Mouse (Mus musculus) G1E (cell line): ENCODE measurements around the gene Pak7. TPM values are rescaled to one million over a fixed set of nuclear protein-coding genes. Genes with fewer than 3 reads are reported as not detected.

ENCODE experiments used
- ATAC-seq: 2 replicates; pipeline ENCODE4 v1.8.0; 2016; ENCODE audit warnings: mild to moderate bottlenecking; ENCODE audit not compliant: insufficient number of reproducible peaks, poor library complexity, low FRiP score, severe bottlenecking; ENCODE audit errors: extremely low read depth
- DNase-seq: peaks from one replicate; pipeline ENCODE4 v3.0.0; 2012; ENCODE audit warnings: low spot score
- H3K27me3 ChIP-seq: 2 replicates; pipeline ENCODE4 v1.6.1; 2012; ENCODE audit warnings: mild to moderate bottlenecking, low read length, inconsistent platforms; ENCODE audit not compliant: insufficient read depth
- H3K36me3 ChIP-seq: replicated peaks from 2 replicates; pipeline ENCODE3; 2012; ENCODE audit warnings: mild to moderate bottlenecking, inconsistent platforms
- H3K4me1 ChIP-seq: 2 replicates; pipeline ENCODE4 v1.6.1; 2012; ENCODE audit warnings: low read depth, low read length, inconsistent platforms, mixed read lengths; ENCODE audit not compliant: insufficient read depth
- H3K4me3 ChIP-seq: 2 replicates; pipeline ENCODE4 v1.5.1; 2012; ENCODE audit warnings: low read depth, mild to moderate bottlenecking, inconsistent platforms, low read length, moderate library complexity, mixed read lengths
- H3K9me3 ChIP-seq: replicated peaks from 2 replicates; pipeline ENCODE4 v1.6.1; 2012; ENCODE audit warnings: inconsistent platforms
- CTCF ChIP-seq: IDR thresholded peaks from 2 replicates; pipeline ENCODE4 v1.5.1; 2012; ENCODE audit warnings: low read depth, low read length, inconsistent platforms, mixed read lengths
- GATA1 ChIP-seq: IDR thresholded peaks from 2 replicates; pipeline ENCODE4 v1.6.1; 2012; ENCODE audit warnings: borderline replicate concordance, low read length, inconsistent platforms, mixed read lengths
- GATA2 ChIP-seq: IDR thresholded peaks from 2 replicates; pipeline ENCODE4 v1.6.1; 2012; ENCODE audit warnings: low read depth, low read length, inconsistent platforms, borderline replicate concordance
- POLR2AphosphoS5 ChIP-seq: IDR thresholded peaks from 2 replicates; pipeline ENCODE4 v1.6.1; 2012; ENCODE audit warnings: low read depth, low read length, inconsistent platforms; ENCODE audit not compliant: insufficient replicate concordance
- TAL1 ChIP-seq: conservative IDR thresholded peaks from 2 replicates; pipeline ENCODE4 v1.6.1; 2012; ENCODE audit warnings: low read depth, low read length, inconsistent platforms, mixed read lengths
- polyA plus RNA-seq: library from polyadenylated mRNA; stranded (reverse); fragments of >175 nt; gene quantifications from 2 replicates; pipeline ENCODE4 v1.2.3, GENCODE M21; 2012
- total RNA-seq, 2 experiments: library from RNA; stranded (forward) in 1 of 2; stranded (reverse) in 1 of 2; fragments of 200-1000 nt in 1 of 2; fragments of >200 nt in 1 of 2; fragmentation: Nextera tagmentation in 1 of 2; gene quantifications; 2 replicates each; pipeline ENCODE4 v1.2.3; 2014 to 2017

The Pak7 gene
- total and polyA plus RNA-seq, 3 experiments: 0.16 TPM; not detected in 2

DNA sequence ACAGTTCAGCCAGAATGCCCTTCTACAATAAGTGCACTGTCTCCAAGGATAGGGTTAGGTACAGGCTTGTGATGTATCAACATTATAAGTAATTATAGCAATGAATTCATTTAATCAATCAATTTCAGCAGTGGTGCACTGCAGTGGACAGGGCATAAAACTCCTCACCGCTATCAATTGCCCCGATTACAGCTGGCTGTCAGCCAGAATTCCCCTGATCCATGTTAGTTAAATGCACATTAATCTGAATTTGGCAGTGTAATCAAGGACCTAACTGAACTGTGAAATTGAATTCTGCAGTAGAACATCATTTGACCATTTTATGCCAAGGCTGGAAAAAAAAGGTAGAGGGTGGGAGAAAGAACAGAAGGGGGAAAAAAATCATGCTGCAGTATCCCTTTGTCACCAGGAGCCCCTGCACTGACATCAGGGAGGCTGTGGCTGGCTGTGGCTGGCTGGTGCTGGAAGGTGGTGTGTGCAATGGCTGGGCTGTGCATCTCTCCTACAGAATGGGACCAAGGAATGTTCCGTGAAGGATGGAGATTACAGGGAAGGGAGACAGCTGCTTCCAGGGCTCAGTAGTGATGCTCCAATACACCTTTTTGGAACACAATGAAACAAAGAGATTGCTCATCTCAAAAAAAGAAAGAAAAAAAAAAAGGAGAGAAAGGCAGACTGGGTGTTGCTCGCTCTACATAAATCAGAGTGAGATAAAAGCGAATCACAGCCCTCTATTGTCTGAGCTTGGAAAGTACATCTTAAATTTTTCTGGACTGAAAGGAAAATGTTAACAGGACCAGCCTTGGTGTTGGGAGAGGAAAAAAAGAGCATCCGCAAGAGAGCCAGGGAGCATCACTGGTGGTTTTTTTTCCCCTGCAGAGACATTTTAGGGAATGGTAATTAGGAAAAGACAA lies 279.4 kb downstream of the Pak7 start:
- H3K4me1 ChIP-seq: no peaks in the 10 kb centered on the region
- TF ChIP-seq CTCF (no peak), TAL1 (no peak), GATA1 (no peak), POLR2AphosphoS5 (no peak), GATA2 (no peak)
- no peaks in the 10 kb centered on the region for H3K36me3 ChIP-seq
- peaks cover 12% of the 10 kb centered on the region for H3K9me3 ChIP-seq
- DNase-seq (no peak), ATAC-seq (no peak)
- H3K4me3 ChIP-seq: no peak overlapping the region
- H3K27me3 ChIP-seq: no peaks in the 10 kb centered on the region

DNA sequence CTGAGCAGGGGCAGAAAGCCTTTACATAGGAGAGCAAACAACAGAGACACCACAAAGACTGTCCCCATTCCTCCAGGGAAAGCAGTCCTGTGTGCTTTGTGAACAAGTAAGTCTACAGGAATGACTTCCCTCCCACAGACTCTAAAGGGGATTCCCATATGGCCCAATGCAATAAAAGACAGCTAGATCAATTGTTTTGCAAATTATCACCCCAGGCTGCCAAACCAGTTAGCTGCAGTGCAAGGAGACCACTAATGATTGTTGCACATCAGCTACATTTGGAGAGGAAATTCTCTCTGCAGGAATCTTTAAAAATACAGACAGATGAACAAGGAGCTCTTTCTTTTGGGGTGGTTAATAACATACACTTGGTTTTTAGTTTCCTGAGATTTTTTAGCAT lies 280.2 kb downstream of the Pak7 start:
- ATAC-seq: no peak

DNA sequence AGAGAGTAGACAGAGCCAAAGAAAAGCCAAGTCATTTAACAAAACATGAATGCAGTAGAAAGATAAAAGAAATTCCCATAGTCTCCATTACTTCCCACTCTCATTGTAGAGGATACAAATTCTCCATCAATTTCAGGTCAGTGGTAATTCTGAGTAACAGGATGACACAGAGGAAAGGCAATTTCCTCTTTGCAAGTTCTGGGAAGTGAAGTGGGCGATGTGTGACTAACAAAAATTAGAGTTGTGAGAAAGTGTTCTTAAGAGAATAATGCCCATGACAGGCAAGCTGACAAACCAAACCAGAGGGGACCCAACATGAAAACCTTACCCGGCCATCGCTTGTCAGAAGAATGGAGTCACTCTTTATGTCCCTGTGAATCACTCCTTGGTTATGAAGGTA lies 290.6 kb downstream of the Pak7 start:
- DNase-seq (no peak), ATAC-seq (no peak)
- H3K36me3 ChIP-seq: no peaks in the 10 kb centered on the region
- H3K9me3 ChIP-seq: peaks cover 29% of the 10 kb centered on the region
- no peak overlapping the region for H3K4me3 ChIP-seq
- no peaks in the 10 kb centered on the region for H3K27me3 ChIP-seq
- H3K4me1 ChIP-seq: no peaks in the 10 kb centered on the region
- TF ChIP-seq GATA2 (no peak), GATA1 (no peak), POLR2AphosphoS5 (no peak), TAL1 (no peak), CTCF (no peak)

More for the DNA sequence above, 280.2 kb downstream of the Pak7 start:
- Histone ChIP-seq H3K36me3 (no peaks in the 10 kb centered on the region), H3K4me3 (no peak overlapping the region), H3K27me3 (no peaks in the 10 kb centered on the region), H3K4me1 (no peaks in the 10 kb centered on the region), H3K9me3 (peaks cover 16% of the 10 kb centered on the region)
- DNase-seq: no peak
- no peak for TF ChIP-seq POLR2AphosphoS5
- no peak for TF ChIP-seq GATA2

DNA sequence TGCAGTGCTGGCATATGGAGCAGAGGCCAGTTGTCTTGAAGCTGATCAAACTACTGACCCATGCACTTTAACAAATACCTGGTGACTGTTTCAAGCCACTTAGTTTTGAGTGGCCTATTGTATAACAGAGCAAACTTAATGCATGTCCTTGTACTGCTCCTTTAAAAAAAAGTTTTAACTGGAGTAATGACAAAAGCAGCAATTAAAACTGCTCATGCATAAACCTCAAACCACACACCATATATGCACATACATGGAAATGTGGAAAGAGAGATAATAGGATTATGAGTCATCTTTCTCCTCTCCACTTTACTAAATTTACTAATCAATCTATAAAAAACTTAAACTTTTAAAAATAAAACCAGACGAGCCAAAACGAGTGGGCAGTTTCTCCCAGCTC lies 291.8 kb downstream of the Pak7 start:
- DNase-seq: no peak

DNA sequence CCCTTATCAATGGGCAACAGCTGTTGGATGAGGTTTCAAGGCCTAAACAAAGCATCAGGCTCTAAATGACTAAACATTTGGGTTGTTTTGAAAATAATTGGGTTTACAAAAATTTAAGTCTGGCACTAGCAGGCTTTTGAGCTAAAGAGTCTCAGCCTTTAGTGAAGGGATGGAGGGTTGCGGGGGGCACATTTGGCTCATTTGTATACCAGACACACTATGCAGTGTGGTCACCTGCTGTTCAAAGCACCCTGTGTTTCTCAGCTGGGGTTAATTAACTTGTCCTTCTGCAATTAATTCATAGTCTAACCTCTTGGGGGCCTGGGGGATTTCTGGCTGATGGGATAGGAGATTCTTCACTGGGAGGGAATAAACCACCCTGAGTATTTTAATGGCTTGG lies 323.4 kb downstream of the Pak7 start:
- peaks cover 22% of the 10 kb centered on the region for H3K9me3 ChIP-seq
- H3K36me3 ChIP-seq: no peaks in the 10 kb centered on the region
- no peaks in the 10 kb centered on the region for H3K4me1 ChIP-seq
- no peak for ATAC-seq
- no peaks in the 10 kb centered on the region for H3K27me3 ChIP-seq
- no peak for TF ChIP-seq GATA2
- TF ChIP-seq TAL1: no peak
- no peak for TF ChIP-seq CTCF
- TF ChIP-seq POLR2AphosphoS5: no peak
- TF ChIP-seq GATA1: no peak
- no peak for DNase-seq
- H3K4me3 ChIP-seq: no peak overlapping the region

More for the DNA sequence above, 291.8 kb downstream of the Pak7 start:
- TF ChIP-seq TAL1: no peak
- TF ChIP-seq POLR2AphosphoS5: no peak
- no peak for ATAC-seq
- no peak overlapping the region for H3K4me3 ChIP-seq
- peaks cover 23% of the 10 kb centered on the region for H3K9me3 ChIP-seq
- H3K4me1 ChIP-seq: no peaks in the 10 kb centered on the region
- H3K36me3 ChIP-seq: no peaks in the 10 kb centered on the region
- H3K27me3 ChIP-seq: no peaks in the 10 kb centered on the region

DNA sequence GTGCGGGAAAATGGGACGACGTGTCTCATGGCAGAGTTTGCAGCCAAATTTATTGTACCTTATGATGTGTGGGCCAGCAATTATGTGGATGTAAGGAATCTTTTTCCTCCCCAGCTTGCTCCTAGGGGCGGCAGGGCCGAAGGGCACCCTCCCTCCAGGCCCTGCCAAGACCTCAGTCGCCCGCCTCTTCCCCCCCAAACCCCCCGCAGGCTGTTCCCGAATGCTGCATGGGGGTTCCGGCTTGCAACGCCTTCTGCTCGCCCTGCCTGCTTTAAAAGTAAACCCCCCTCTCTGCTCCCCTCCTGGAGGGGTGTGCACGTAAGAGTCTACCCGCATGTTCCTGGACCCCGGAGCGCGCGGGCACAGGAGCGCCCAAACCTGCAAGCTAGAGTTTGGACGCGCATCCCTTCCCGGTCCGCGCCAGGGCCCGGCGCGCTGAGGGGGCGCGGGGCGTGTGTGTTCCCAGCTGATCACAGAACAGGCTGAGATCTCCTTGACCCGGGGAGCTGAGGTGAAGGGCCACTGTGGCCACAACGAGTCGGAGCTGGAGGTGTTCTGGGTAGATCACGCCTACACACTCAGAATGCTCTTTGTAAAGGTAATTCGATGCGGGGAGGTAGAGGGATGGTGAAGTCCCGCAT lies 328.6 kb downstream of the Pak7 start:
- Histone ChIP-seq H3K4me3 (no peak overlapping the region; the same call in 1 of the 2 replicates), H3K9me3 (peaks cover 34% of the 10 kb centered on the region), H3K36me3 (no peaks in the 10 kb centered on the region), H3K4me1 (no peaks in the 10 kb centered on the region), H3K27me3 (no peaks in the 10 kb centered on the region)
- no peak for TF ChIP-seq GATA1
- no peak for TF ChIP-seq POLR2AphosphoS5
- TF ChIP-seq CTCF: no peak
- TF ChIP-seq GATA2: no peak
- no peak for TF ChIP-seq TAL1
- no peak for ATAC-seq
- DNase-seq: no peak
